Mouse (Mus musculus) liver, adult 2 months (tissue): Measurements from ENCODE around the gene Erich3.

Experiments used
- CTCF ChIP-seq: fragments of 200-500 bp; IDR thresholded peaks from 2 replicates; pipeline ENCODE4 v1.5.1; 2011; ENCODE audit warnings: low read depth, low read length, control low read depth
- POLR2A ChIP-seq: fragments of 200-500 bp; IDR thresholded peaks from 2 replicates; pipeline ENCODE4 v1.6.1; 2011; ENCODE audit warnings: low read length, control low read depth; ENCODE audit not compliant: insufficient read depth; ENCODE audit errors: extremely low read depth

- TF ChIP-seq POLR2A (no peak), CTCF (no peak)
Measured at GRCm38 (mm10) chr3:154708150-154708549, 44.5 kb downstream of the Erich3 start.
